ENCODE assay signal across 7 mouse cellular contexts in genomic region chr5:123344963-123345852, GRCm38 (mm10). TPM values are rescaled to one million over a fixed set of nuclear protein-coding genes. Genes with fewer than 3 reads are reported as not detected.
DNase-seq lines count a peak whose midpoint lies in the region; ATAC-seq and TF ChIP-seq lines count a peak whose summit lies in the region.

No protein-coding gene starts in this region.

- no peaks in the 10 kb centered on the region for H3K27me3 ChIP-seq in intestine, embryonic 14.5 days (replicated peaks; ENCODE audit: control insufficient read depth, insufficient read depth, low read length)
- no peaks in the 10 kb centered on the region for H3K27me3 ChIP-seq in limb, embryonic 11.5 days (ENCODE audit: control insufficient read depth, insufficient read depth, low read length)
- no peaks in the 10 kb centered on the region for H3K27me3 ChIP-seq in midbrain, embryonic 12.5 days
- no peaks in the 10 kb centered on the region for H3K27me3 ChIP-seq in spleen, adult 2 months (ENCODE audit: control insufficient read depth, insufficient read depth, low read length)

- peak; percentile 49 for DNase-seq in T-cell, adult 2 months (ENCODE audit: low spot score)
- peak; percentile 73 to 75 for DNase-seq in cerebellum, postnatal 25 days
- DNase-seq in gastrocnemius, postnatal 10 days: peak; percentile 65
- peak; percentile 84 for DNase-seq in intestine, embryonic 14.5 days (ENCODE audit: low spot score)
- peak; percentile 76 for DNase-seq in limb, embryonic 11.5 days (ENCODE audit: low spot score)
- peak in 1 of 2 experiments; percentile 35 for DNase-seq in spleen, adult 2 months (ENCODE audit: low read depth in 1 of 2, low spot score in 2 of 2)

- peak overlapping the region; percentile 94 for H3K9ac ChIP-seq in intestine, embryonic 14.5 days (ENCODE audit: low read length)
- H3K9ac ChIP-seq in limb, embryonic 11.5 days (ENCODE audit: low read length): peak overlapping the region; percentile 98
- H3K9ac ChIP-seq in midbrain, embryonic 12.5 days (replicated peaks): peak overlapping the region; percentile 99

- no peak for TF ChIP-seq CTCF in spleen, adult 2 months (IDR thresholded peaks at IDR 0.05; ENCODE audit: extremely low read depth, insufficient read depth, insufficient read length, insufficient replicate concordance)

- no peak for TF ChIP-seq POLR2A in spleen, adult 2 months (IDR thresholded peaks at IDR 0.05; ENCODE audit: low read depth, low read length)

- H3K36me3 ChIP-seq in intestine, embryonic 14.5 days (ENCODE audit: control insufficient read depth, insufficient read depth, low read length): no peaks in the 10 kb centered on the region
- no peaks in the 10 kb centered on the region for H3K36me3 ChIP-seq in limb, embryonic 11.5 days (ENCODE audit: control insufficient read depth, insufficient read depth, low read length)
- H3K36me3 ChIP-seq in midbrain, embryonic 12.5 days: peaks cover 4% of the 10 kb centered on the region; the same call in 1 of the 2 replicates
- no peaks in the 10 kb centered on the region for H3K36me3 ChIP-seq in spleen, adult 2 months (ENCODE audit: control insufficient read depth, insufficient read depth, low read length)

- WGBS in intestine, embryonic 14.5 days: under 1% methylated on average over 79 of the region's 87 CpGs
- WGBS in limb, embryonic 11.5 days: under 1% methylated on average over 83 of the region's 87 CpGs
- WGBS in midbrain, embryonic 12.5 days: under 1% methylated on average over 73 of the region's 87 CpGs
- WGBS in spleen, adult 2 months: under 1% methylated on average over 76 of the region's 87 CpGs

- H3K27ac ChIP-seq in intestine, embryonic 14.5 days (ENCODE audit: low read depth): peak overlapping the region; percentile 98
- H3K27ac ChIP-seq in limb, embryonic 11.5 days (replicated peaks; ENCODE audit: low read depth, low read length): peak overlapping the region; percentile 99
- peak overlapping the region; percentile 100 for H3K27ac ChIP-seq in midbrain, embryonic 12.5 days (replicated peaks)
- peak overlapping the region; percentile 96 for H3K27ac ChIP-seq in spleen, adult 2 months (ENCODE audit: insufficient read depth, low read length)

- ATAC-seq in intestine, embryonic 14.5 days (replicated peaks; ENCODE audit: low FRiP score, low TSS enrichment, low read depth): peak; percentile 37
- peak; percentile 44 for ATAC-seq in limb, embryonic 11.5 days (ENCODE audit: insufficient number of reproducible peaks, low FRiP score, low TSS enrichment, low read depth)
- ATAC-seq in midbrain, embryonic 12.5 days (ENCODE audit: low FRiP score, low read depth): peak; percentile 24; the same call in 1 of the 2 replicates

- peaks cover 17% of the 10 kb centered on the region for H3K4me1 ChIP-seq in intestine, embryonic 14.5 days (replicated peaks; ENCODE audit: control insufficient read depth, insufficient read depth, low read length)
- H3K4me1 ChIP-seq in limb, embryonic 11.5 days (ENCODE audit: control insufficient read depth, insufficient read depth, low read length): peaks cover 11% of the 10 kb centered on the region
- peaks cover 33% of the 10 kb centered on the region for H3K4me1 ChIP-seq in midbrain, embryonic 12.5 days
- peaks cover 15% of the 10 kb centered on the region for H3K4me1 ChIP-seq in spleen, adult 2 months (ENCODE audit: control insufficient read depth, insufficient read depth, insufficient read length)

- H3K4me3 ChIP-seq in intestine, embryonic 14.5 days (ENCODE audit: low read depth, low read length): peak overlapping the region; percentile 90
- H3K4me3 ChIP-seq in limb, embryonic 11.5 days (ENCODE audit: low read depth, low read length): peak overlapping the region; percentile 83
- H3K4me3 ChIP-seq in midbrain, embryonic 12.5 days: peak overlapping the region; percentile 99
- peak overlapping the region; percentile 99 for H3K4me3 ChIP-seq in spleen, adult 2 months (ENCODE audit: extremely low read depth, insufficient read depth, insufficient read length)

- H3K9me3 ChIP-seq in intestine, embryonic 14.5 days (ENCODE audit: control insufficient read depth, low read length): no peaks in the 10 kb centered on the region
- no peaks in the 10 kb centered on the region for H3K9me3 ChIP-seq in limb, embryonic 11.5 days (ENCODE audit: control insufficient read depth, low read length)
- no peaks in the 10 kb centered on the region for H3K9me3 ChIP-seq in midbrain, embryonic 12.5 days

- peak overlapping the region; percentile 79 for H3K4me2 ChIP-seq in intestine, embryonic 14.5 days (ENCODE audit: low read length)
- H3K4me2 ChIP-seq in limb, embryonic 11.5 days (ENCODE audit: low read depth, severe bottlenecking): peak overlapping the region; percentile 92
- H3K4me2 ChIP-seq in midbrain, embryonic 12.5 days (replicated peaks): peak overlapping the region; percentile 81

RNA-seq across cellular contexts. Expression of gene Bcl7a, which starts 1.6 kb away (rescaled TPM):
- 10 to 100 TPM; 21.0 to 25.3 TPM for total RNA-seq in gastrocnemius, postnatal 10 days (2021)
- polyA plus RNA-seq in intestine, embryonic 14.5 days (2014; fragmentation: Nextera tagmentation; extraction: Ambion mirVana): 21.1 and 24.0 TPM in 2 replicates
- 44.4 and 45.2 TPM in 2 replicates for polyA plus RNA-seq in limb, embryonic 11.5 days (2014; fragmentation: Nextera tagmentation; extraction: Ambion mirVana)
- 56.7 and 59.8 TPM in 2 replicates for polyA plus RNA-seq in midbrain, embryonic 12.5 days (2016; fragmentation: Nextera tagmentation; extraction: Ambion mirVana)
- polyA plus RNA-seq in spleen, adult 2 months (2012; rRNA removed): 12.4 and 12.8 TPM in 2 replicates

RNA-seq across cellular contexts. Expression of gene Mlxip, which starts 49.4 kb away (rescaled TPM):
- total RNA-seq in gastrocnemius, postnatal 10 days (2021): 10 to 100 TPM; 57.4 to 57.6 TPM
- 26.5 and 29.1 TPM in 2 replicates for polyA plus RNA-seq in intestine, embryonic 14.5 days (2014; fragmentation: Nextera tagmentation; extraction: Ambion mirVana)
- 19.3 and 21.7 TPM in 2 replicates for polyA plus RNA-seq in limb, embryonic 11.5 days (2014; fragmentation: Nextera tagmentation; extraction: Ambion mirVana)
- 16.8 and 21.5 TPM in 2 replicates for polyA plus RNA-seq in midbrain, embryonic 12.5 days (2016; fragmentation: Nextera tagmentation; extraction: Ambion mirVana)
- polyA plus RNA-seq in spleen, adult 2 months (2012; rRNA removed): 87.1 and 113 TPM in 2 replicates
